Mouse (Mus musculus): Measurements from ENCODE around the gene Ccdc86.

DNA sequence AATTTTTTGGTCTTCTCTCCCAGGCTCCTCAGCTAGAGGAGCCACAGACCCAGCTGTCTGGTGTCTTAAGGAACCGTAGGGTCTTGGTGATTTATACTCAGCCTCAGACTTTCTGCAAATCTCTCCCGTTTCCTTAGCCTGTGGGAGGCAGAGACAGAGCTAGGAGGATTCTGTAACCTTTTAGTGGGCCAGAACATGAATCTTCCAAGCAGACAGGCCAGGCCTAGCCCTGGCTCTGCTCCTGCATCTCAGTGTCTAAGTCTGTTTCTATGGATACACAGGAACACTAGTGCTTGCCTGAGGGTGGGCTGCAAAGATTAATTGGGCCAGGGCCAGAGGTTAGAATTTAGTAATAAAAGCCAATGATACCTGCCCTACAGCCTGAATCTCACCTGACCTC lies 24.1 kb upstream of the Ccdc86 start:
- TF ChIP-seq HCFC1 (IDR thresholded peaks at IDR 0.05; ENCODE audit: borderline replicate concordance, insufficient read depth, low read length) (no peak), ZC3H11A (IDR thresholded peaks at IDR 0.05; ENCODE audit: borderline replicate concordance, low read depth, low read length) (no peak), MAFK (IDR thresholded peaks at IDR 0.05; ENCODE audit: insufficient read depth, low read depth, low read length) (no peak), ZNF384 (IDR thresholded peaks at IDR 0.05; ENCODE audit: low read depth, low read length) (no peak)

Data from ES-E14 (cell line).